Mouse (Mus musculus) lung, adult 2 months (tissue): Measurements from ENCODE around the gene Ccnt1.

Experiments
- CTCF ChIP-seq: fragments of 200-500 bp; IDR thresholded peaks from 2 replicates; pipeline ENCODE4 v1.5.1; 2011; ENCODE audit warnings: mild to moderate bottlenecking, low read length, control low read depth; ENCODE audit not compliant: insufficient read depth
- POLR2A ChIP-seq: fragments of 200-500 bp; IDR thresholded peaks from 2 replicates; pipeline ENCODE4 v1.6.1; 2011; ENCODE audit warnings: low read depth, mild to moderate bottlenecking, control low read depth, low read length, borderline replicate concordance; ENCODE audit errors: extremely low read depth

DNA sequence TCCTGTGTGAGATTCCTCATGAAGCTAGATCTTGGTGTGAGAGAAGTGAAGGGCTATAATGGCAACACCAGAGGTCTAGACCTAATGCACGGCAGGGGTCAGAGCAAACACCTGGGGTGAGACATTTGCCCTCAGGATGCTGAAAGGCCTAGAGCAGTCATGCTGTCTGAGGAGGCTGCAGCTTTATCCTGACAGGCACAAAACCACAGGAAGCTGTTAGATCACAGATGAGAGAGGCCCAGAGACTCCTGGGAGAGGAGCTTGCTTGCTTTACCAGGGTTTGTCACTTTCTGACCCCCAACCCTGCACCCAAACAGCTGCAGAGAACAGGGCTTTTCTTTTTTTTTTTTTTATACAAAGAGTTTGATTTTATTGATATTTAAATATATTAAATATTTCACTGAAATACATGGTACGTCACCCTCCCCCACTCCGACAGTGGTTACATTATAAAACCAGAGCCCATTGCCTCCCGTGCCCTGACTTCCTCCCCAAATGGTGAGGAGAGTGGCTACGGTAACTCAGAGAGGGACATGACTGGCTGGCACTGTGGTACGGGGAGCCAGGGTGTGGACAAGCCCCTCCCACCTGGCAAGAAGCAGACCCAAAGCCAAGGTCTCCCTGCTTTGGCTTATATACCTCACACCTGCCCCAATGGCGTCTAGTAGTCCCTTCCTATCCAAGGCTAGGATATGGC lies 19.1 kb upstream of the Ccnt1 start:
- no peak for TF ChIP-seq CTCF
- no peak for TF ChIP-seq POLR2A
